Mouse (Mus musculus) lung, postnatal 14 days (tissue): ENCODE measurements around the gene Gabbr1.
A peak's percentile ranks its signal among the peaks of the same experiment; 100 is the strongest.
"Not testable (repeated sequence)": the region's sequence is repeated elsewhere in the genome, so short reads cannot be mapped to it uniquely, and the experiment has no call there.

ENCODE experiments used
- DNase-seq: peaks from one replicate; pipeline ENCODE4 v3.0.0; 2021

The Gabbr1 gene

GRCm38 (mm10) chr17:37045611-37046311 is at the start of gene Gabbr1:
Gabbr1 (plus strand) TSS chr17:37045966.
- DNase-seq = peak; percentile 85

DNA sequence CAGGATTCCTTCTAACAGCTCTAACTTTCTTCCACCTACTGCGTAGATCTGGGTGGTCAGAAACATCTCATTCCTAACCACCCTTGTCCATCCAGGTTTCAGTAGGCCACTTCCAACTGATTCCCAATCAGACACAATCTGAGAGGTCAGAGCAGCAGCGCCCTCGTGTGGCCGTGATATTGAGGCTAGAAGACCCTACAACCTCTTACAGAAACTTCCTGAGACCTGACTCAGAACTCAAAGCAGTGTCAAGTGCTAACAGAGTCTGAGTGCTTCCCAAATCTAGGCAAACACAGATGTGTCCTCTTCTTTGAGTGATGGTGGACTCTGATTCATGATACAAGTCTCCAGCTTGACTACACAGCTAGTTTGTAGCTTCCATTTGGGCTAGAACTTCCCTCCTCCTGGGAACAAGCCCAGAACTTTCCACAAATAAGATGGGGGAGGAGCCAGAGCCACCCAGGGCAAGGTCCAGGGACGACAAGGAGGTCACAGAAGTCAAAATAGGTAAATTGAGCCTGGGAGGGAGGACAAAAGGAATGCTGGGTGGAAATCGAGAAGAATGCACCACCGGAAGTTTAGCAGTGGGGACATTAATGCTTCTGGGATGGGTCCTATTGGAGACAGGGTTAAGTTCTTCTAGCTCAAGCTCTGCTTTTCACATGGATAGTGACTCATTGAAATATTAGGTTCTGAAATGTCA is 48.6 kb upstream of the Gabbr1 start:
- peak; percentile 94 for DNase-seq

GRCm38 (mm10) chr17:36998477-36998876 is 47.3 kb upstream of the Gabbr1 start:
- no peak for DNase-seq

DNA sequence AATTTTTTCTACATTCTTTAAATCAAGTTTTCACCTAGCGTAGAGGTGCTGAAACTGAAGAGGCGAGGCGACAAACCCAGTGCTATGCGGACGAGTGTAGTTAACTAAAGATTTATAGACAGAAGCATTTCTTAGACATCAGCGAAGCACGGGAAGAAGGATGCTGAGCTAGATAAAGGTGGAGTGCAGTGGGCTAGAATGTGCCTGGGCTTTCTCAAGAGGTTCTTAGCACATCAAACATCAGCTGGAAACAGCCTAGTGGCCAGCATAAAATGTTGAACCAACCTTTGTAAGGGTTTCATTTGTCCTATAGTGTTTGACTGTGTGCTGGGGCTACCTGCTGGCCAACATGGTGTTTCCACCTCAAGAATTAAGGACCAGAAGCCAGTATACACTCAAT is 44.9 kb upstream of the Gabbr1 start, which contains the start of gene Zfp57:
Gene Zfp57 (plus strand): TSS at position 301 of the 400 bp plus-strand sequence.
- no peak for DNase-seq

GRCm38 (mm10) chr17:37002364-37003330 is 43.1 kb upstream of the Gabbr1 start:
- DNase-seq = peak; percentile 73

DNA sequence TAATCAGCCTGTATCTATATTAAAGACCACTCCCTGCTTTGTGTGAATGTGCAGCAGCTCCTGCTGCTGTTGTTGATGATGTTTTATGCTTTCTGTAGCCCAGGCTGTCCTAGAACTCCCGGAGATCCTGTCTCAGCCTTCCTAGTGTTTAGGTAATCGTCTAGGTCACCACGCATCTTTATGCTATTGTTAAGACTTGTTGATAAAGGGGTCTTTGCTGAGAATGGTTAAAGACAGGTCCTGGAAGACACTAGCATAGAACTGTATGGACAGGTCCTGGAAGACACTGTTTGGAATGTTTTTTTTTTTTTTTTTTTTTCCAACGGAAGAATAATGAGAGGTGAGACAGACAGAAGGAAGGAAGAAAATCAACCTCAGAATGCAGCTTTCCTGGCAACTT is 42.4 kb upstream of the Gabbr1 start:
- no peak for DNase-seq

DNA sequence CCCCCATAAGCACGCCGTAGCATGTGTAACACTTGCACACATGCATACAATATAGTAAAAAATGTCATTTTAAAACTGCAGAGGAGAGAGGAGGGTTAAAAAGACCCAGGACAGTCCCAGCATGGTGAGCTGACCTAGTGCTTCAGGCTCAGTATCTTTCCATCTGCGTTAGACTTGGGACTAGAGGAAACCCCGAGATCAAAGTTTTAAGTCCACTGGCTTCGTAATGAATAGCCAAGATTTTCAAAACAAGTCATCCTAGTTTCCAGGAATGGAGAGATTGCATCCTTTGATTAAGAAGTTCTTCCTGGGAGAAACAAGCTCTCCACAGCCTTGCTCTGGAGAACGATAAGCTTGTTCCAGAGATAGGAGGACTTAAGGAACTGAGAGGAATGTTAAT is 37.6 kb upstream of the Gabbr1 start:
- DNase-seq = no peak

DNA sequence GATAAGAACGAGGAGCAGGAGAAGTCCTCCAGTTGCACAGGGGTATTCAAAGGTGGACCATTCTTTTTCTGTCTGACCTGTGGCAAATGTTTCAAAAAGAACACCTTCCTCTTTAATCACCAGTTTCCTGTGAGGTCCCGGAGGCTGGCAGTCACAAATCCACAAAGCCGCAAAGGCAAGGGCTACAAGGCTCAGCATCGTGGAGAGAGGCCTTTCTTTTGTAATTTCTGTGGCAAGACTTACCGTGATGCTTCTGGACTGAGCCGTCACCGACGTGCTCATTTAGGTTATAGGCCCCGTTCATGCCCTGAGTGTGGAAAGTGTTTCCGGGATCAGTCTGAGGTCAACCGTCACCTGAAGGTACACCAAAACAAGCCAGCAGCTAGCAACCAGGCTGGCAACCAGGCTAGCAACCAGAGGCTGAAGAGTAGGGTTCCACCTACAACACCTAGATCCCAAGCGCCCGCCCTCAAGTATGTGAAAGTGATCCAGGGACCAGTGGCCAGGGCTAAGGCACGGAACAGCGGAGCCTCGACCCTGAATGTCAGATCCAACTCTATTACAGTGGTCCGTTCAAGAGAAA is 36.2 kb upstream of the Gabbr1 start:
- DNase-seq = no peak

GRCm38 (mm10) chr17:37011719-37012118 is 34.0 kb upstream of the Gabbr1 start:
- DNase-seq = no peak

GRCm38 (mm10) chr17:37012141-37012540 is 33.6 kb upstream of the Gabbr1 start:
- DNase-seq = no peak

DNA sequence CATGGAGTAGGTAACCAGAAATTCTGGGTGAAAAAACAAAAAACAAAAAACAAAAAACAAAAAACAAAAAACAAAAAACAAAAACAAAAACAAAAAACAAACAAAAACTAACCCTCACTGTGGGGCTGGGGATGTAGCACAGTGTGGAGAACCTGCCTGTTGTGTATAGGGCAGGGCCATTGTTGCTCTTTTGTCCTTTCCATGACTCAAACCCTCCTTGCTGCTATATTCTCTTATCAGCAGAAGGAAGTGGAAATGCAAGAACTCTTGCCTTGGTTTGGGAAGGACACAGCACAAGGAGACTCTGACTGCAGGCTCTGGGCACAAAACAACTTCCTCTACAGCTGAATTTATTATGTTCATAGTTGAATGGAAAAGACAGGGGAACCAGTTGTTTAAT is 29.4 kb upstream of the Gabbr1 start:
- DNase-seq = no peak

DNA sequence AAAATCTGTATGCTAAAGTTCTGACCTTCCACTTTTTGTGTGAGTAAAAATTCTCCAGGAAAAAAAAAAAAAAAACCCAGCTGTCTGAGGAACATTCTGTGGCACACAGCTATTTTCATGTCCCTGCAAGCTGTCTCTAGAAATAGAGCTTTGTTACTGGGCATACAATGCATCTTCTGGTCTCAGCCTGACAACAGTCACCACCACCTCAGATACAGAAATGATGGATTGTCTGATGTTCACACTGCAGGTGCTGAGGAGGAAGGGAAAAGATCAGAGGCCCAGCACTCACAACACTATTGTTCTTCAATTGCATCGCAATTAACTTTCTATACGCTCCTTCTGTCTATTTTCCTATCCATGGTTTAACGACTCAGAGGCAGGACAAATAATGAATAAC is 27.4 kb upstream of the Gabbr1 start:
- DNase-seq = no peak

DNA sequence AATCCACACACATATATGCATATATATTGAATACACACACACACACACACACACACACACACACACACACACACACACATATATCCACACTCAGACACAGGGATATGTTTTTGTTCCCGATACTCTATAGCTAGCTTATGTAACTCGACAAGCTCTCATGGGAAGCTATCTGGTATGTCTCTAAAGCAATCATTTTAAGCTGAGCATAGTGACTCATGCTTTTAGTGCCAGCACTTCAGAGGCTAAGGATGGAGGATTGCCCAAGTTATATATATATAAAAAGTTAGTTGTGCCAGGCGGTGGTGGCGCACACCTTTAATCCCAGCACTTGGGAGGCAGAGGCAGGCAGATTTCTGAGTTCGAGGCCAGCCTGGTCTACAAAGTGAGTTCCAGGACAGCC is 26.5 kb upstream of the Gabbr1 start:
- DNase-seq = not testable (repeated sequence)

DNA sequence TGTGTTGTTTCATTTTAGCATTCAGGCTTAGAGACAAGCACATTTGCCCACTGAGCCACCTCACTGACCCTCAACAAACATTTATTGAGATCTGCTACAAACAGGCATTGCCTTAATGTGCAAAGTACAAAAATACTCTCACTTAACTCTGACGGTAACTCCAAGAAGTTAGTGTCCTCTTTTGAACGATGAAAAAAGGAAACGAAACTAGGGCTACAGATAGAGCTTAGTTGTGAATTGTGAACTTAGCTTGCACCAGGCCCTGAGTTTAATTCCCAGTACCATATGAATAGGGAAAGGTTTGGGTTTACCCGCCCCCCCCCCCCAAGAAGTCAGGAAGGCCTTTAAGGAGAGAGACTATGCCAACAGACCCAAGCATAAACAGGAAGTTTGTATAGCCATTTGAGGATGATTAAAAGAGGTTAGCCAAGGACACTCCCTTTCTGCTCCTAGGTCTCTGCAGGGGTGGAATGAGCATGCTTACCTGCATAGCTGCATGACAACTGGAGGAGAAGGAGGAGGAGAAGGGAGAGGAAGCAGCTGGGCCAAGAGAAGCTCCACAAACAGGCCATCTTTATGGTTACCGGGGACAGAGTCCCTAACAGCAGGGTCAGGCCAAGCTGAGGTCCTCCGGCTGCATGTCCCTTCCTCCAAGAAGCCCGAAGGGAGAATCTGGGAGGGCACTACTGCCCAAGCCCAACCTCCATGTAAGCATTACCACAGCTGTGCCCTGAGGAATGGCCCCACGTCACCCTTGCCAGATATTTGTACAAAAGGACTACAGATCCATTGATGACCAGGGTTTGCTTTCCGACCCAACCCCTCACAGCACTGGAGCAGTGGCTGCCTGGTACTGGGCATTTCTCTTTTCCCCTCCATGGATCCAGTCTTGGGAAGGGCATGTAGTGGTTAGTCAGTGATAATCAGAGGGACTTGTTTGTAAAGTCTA is 22.9 kb upstream of the Gabbr1 start, which contains the start of gene Mog:
Gene Mog (minus strand): TSS at position 771 of the 949 bp plus-strand sequence.
- no peak for DNase-seq

DNA sequence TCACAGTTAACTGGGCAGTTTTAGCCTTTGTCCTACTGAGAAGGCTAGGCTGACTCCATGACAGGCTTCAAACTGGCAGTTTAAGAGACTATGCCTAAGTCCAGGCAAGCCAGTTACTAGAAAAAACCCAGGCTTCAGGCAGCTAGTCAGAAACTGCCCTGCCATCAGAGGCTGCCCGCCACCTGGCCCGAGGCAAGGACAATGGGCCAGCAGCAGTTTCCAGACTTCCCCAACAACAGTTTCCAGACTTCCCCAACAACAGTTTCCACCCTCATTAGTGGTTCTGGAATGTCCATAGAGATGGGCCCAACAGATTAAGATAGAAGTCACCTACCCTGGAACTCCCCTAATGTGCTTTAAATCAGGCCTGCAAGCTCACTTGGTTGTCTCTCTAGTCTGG is 19.3 kb upstream of the Gabbr1 start:
- no peak for DNase-seq

DNA sequence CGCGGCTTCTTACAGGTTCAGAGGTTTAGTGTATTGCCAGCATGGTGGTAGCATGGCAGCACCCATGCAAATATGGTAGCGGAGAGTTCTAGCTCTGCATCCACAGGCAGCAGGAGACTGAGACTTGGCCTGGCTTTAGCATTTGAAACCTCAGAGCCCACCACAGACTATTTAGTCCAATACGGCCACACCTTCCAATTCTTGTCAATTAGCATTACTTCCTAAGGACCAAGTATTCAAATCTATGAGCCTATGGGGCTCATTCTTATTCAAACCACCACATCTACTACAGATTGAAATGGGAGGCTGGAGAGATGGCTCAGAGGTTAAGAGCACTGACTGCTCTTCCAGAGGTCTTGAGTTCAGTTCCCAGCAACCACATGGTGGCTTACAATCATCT is 18.3 kb upstream of the Gabbr1 start:
- no peak for DNase-seq

DNA sequence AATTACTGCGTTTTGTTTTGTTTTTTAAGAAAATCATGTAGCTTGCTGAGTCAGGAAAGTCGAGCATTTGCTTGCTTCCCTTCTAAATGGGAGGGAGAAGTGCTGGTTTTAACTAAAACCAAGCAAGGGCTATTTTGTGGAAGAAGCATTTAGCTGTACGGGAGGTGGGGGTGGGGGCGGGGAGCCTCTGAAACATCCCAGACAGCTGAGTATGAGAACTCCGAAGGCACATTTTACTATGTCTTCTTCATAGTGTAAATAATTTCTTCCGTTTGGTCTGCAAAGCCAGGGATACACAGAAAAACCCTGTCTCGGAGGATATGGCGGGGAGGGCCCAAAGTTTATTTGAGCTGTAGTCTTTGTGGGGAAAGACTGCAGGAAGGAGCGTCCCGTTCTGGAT is 17.6 kb upstream of the Gabbr1 start:
- no peak for DNase-seq

GRCm38 (mm10) chr17:37028683-37029120 is 17.1 kb upstream of the Gabbr1 start:
- DNase-seq = peak; percentile 91

- no peak for DNase-seq
Observed at GRCm38 (mm10) chr17:37029162-37029561, 16.6 kb upstream of the Gabbr1 start.

GRCm38 (mm10) chr17:37039127-37039894 is 6.5 kb upstream of the Gabbr1 start:
- DNase-seq = no peak
